In the genomic region with DNA sequence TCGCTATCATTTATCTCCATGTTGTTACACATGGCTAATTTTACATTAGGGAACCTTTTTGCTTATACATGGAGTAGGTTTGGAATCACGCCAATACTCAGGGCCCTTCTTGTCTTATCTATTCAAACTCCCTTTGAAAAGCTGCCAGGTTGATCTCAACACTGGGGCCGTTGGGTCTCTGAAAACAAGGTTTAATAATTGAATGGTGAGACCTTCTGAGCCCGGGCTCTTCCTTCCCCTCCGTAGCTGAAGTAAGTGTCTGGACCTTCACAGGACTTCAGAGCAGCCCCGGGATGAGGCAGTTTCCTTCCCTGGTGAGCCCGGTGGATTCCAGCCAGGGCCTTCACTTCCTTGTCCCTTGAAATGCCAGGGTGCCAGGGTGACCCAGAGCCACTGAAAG, we compare ENCODE assay signal across 10 mouse cellular contexts. TPM values are rescaled to one million over a fixed set of nuclear protein-coding genes. Genes with fewer than 3 reads are reported as not detected.
DNase-seq lines count a peak whose midpoint lies in the region; ATAC-seq and TF ChIP-seq lines count a peak whose summit lies in the region.
"Had no signal": no experiment of that assay in that cellular context is flagged by ENCODE, and none has a peak within 500 bp of the region (broad histone marks: within the 10 kb centered on the region; RNA-seq: fewer than 3 reads in every experiment).

No protein-coding gene starts in this region.

- H3K4me2 ChIP-seq in lung, embryonic 16.5 days (ENCODE audit: low read depth, low read length) = no peak overlapping the region
- H3K4me2 ChIP-seq: neural tube, embryonic 13.5 days had no signal

- H3K27me3 ChIP-seq in lung, embryonic 16.5 days (ENCODE audit: control insufficient read depth, insufficient read depth, low read depth, low read length) = peaks cover 5% of the 10 kb centered on the region; the same call in 1 of the 2 replicates
- peaks cover 32% of the 10 kb centered on the region for H3K27me3 ChIP-seq in forebrain, embryonic 10.5 days (ENCODE audit: poor library complexity, severe bottlenecking)
- H3K27me3 ChIP-seq: neural tube, embryonic 13.5 days had no signal

- TF ChIP-seq POLR2A in brain, embryonic 14.5 days (IDR thresholded peaks at IDR 0.05; ENCODE audit: borderline replicate concordance, extremely low read depth, insufficient read depth, insufficient read length, poor library complexity, severe bottlenecking) = no peak

- H3K4me1 ChIP-seq in lung, embryonic 16.5 days (replicated peaks; ENCODE audit: control insufficient read depth, insufficient read depth, low read length) = peaks cover 33% of the 10 kb centered on the region
- peaks cover 65% of the 10 kb centered on the region for H3K4me1 ChIP-seq in forebrain, embryonic 10.5 days

- intact Hi-C loops in gastrocnemius, postnatal 14 days (cut with DNase I; ENCODE audit: low total_unique reads) = no loop called here

- DNase-seq in adrenal gland, adult (ENCODE audit: inconsistent age in 2 of 2, low spot score in 1 of 2) = peak; percentile 68 to 84
- DNase-seq in adrenal gland, postnatal 4 days (ENCODE audit: low spot score in 2 of 2) = no peak
- peak; percentile 49 for DNase-seq in brain, embryonic 14.5 days (ENCODE audit: low read depth)
- DNase-seq in kidney, adult 18-20 months = peak; percentile 37
- no peak for DNase-seq in forebrain, embryonic 10.5 days (ENCODE audit: extremely low spot score, low spot score)
- no peak for DNase-seq in gastrocnemius, postnatal 14 days
- no peak for DNase-seq in cerebellum, postnatal 4 days (ENCODE audit: low spot score in 2 of 2)
- DNase-seq: thymus, postnatal 4 days had no signal

- 0 out of 2 replicates have a peak overlapping the region, but pooled peaks have one; percentile 32 for H3K9ac ChIP-seq in lung, embryonic 16.5 days (ENCODE audit: low read length)
- H3K9ac ChIP-seq: neural tube, embryonic 13.5 days had no signal

- no peaks in the 10 kb centered on the region for H3K9me3 ChIP-seq in lung, embryonic 16.5 days (ENCODE audit: control insufficient read depth, low read length)
- no peaks in the 10 kb centered on the region for H3K9me3 ChIP-seq in forebrain, embryonic 10.5 days
- H3K9me3 ChIP-seq: neural tube, embryonic 13.5 days had no signal

- no peak overlapping the region for H3K4me3 ChIP-seq in lung, embryonic 16.5 days (ENCODE audit: low read length)
- no peak overlapping the region for H3K4me3 ChIP-seq in forebrain, embryonic 10.5 days
- H3K4me3 ChIP-seq: neural tube, embryonic 13.5 days had no signal

- H3K36me3 ChIP-seq in lung, embryonic 16.5 days (ENCODE audit: control insufficient read depth, insufficient read depth, low read length) = no peaks in the 10 kb centered on the region
- no peaks in the 10 kb centered on the region for H3K36me3 ChIP-seq in forebrain, embryonic 10.5 days (replicated peaks)
- H3K36me3 ChIP-seq: neural tube, embryonic 13.5 days had no signal

- H3K27ac ChIP-seq in lung, embryonic 16.5 days (ENCODE audit: low read length) = peak overlapping the region; percentile 61
- no peak overlapping the region for H3K27ac ChIP-seq in forebrain, embryonic 10.5 days
- H3K27ac ChIP-seq: neural tube, embryonic 13.5 days had no signal

- WGBS in lung, embryonic 16.5 days = 8% methylated on average over 7 of the region's 7 CpGs
- 80% methylated on average over 7 of the region's 7 CpGs for WGBS in forebrain, embryonic 10.5 days

- ATAC-seq in lung, embryonic 16.5 days (ENCODE audit: low read depth) = peak; percentile 73

- TF ChIP-seq CTCF in brain, embryonic 14.5 days (IDR thresholded peaks at IDR 0.05; ENCODE audit: borderline replicate concordance, extremely low read depth, insufficient read depth, insufficient read length) = no peak

RNA-seq across cellular contexts. Expression of a gene that starts 5.6 kb away (rescaled TPM):
- 10 to 100 TPM; 27.7 to 33.0 TPM for total RNA-seq in adrenal gland, postnatal 4 days (2021)
- polyA plus RNA-seq in brain, embryonic 14.5 days (2012; rRNA removed) = 16.8 and 22.7 TPM in 2 replicates
- polyA plus RNA-seq in lung, embryonic 16.5 days (2015; fragmentation: Nextera tagmentation; extraction: Ambion mirVana) = 1.2 and 1.5 TPM in 2 replicates
- polyA plus RNA-seq in forebrain, embryonic 10.5 days (2016; fragmentation: Nextera tagmentation; extraction: Ambion mirVana) = 0.99 and 1.1 TPM in 2 replicates
- 1 to 10 TPM; 1.3 to 1.4 TPM for total RNA-seq in gastrocnemius, postnatal 14 days (2021)

Comparison
In these comparisons a context has a peak if more than half of its experiments do, and no peak if none do; other contexts are left out.
1. DNase-seq: peak in adrenal gland, adult (2 of 2), brain, embryonic 14.5 days (single experiment) and kidney, adult 18-20 months (single experiment); none in adrenal gland, postnatal 4 days (0 of 2), forebrain, embryonic 10.5 days (single experiment), gastrocnemius, postnatal 14 days (single experiment) and cerebellum, postnatal 4 days (0 of 2).